Mouse (Mus musculus) testis, adult 2 months (tissue): ENCODE measurements at regions not wholly inside any gene's neighbourhood (a gene's known extent, or its start where the extent isn't known, plus 50 kb on each side); places are given as distances from the start of the nearest gene placed in this dataset.

Experiments
- H3K27ac ChIP-seq: fragments of 200-500 bp; 2 replicates; pipeline ENCODE4 v1.5.1; 2012; ENCODE audit warnings: low read depth, low read length; ENCODE audit not compliant: control insufficient read depth, insufficient read depth
- H3K27me3 ChIP-seq: fragments of 200-500 bp; 2 replicates; pipeline ENCODE4 v1.6.1; 2012; ENCODE audit warnings: mild to moderate bottlenecking, low read length, moderate library complexity; ENCODE audit not compliant: control insufficient read depth, insufficient read depth
- H3K36me3 ChIP-seq: fragments of 200-500 bp; 2 replicates; pipeline ENCODE4 v1.6.1; 2012; ENCODE audit warnings: mild to moderate bottlenecking, low read length; ENCODE audit not compliant: control insufficient read depth, insufficient read depth
- H3K4me1 ChIP-seq: fragments of 200-500 bp; 2 replicates; pipeline ENCODE4 v1.6.1; 2012; ENCODE audit warnings: low read length; ENCODE audit not compliant: control insufficient read depth, insufficient read depth
- H3K4me3 ChIP-seq: fragments of 200-500 bp; 2 replicates; pipeline ENCODE4 v1.5.1; 2012; ENCODE audit warnings: low read depth, mild to moderate bottlenecking, low read length, moderate library complexity, mixed read lengths; ENCODE audit not compliant: control insufficient read depth
- CTCF ChIP-seq: fragments of 200-500 bp; IDR thresholded peaks from 2 replicates; pipeline ENCODE4 v1.5.1; 2012; ENCODE audit warnings: low read depth, mild to moderate bottlenecking, inconsistent platforms, low read length, moderate library complexity; ENCODE audit not compliant: control insufficient read depth, insufficient read depth, insufficient replicate concordance
- POLR2A ChIP-seq: fragments of 200-500 bp; IDR thresholded peaks from 2 replicates; pipeline ENCODE4 v1.6.1; 2012; ENCODE audit warnings: low read depth, mild to moderate bottlenecking, inconsistent platforms, low read length, moderate library complexity; ENCODE audit not compliant: control insufficient read depth

GRCm38 (mm10) chr6:100419782-100420540 is 132.7 kb upstream of the Rybp start:
- Histone ChIP-seq H3K36me3 (no peaks in the 10 kb centered on the region), H3K27ac (no peak overlapping the region), H3K4me1 (no peaks in the 10 kb centered on the region), H3K27me3 (no peaks in the 10 kb centered on the region), H3K4me3 (no peak overlapping the region)
- TF ChIP-seq CTCF (no peak), POLR2A (no peak)

DNA sequence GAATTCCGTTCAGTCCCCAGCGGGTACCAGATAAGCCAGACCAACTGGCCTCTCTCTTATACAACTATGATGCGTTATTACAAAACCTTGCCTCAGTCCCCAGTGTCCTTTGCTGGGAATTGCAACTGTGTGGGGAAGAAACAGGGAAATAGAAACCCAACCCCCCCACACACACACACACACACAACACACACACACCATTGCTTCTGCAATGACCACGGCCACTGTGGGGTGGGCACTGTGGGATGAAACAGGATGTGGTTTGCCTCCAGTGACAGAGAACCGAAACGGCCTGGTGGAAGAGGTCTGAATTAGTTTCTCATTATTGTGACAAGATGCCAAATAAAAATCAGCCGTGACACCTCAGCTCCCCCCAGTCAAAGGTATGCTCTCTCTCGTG is 128.8 kb upstream of the Rybp start:
- H3K36me3 ChIP-seq: no peaks in the 10 kb centered on the region
- H3K4me1 ChIP-seq: no peaks in the 10 kb centered on the region
- no peak overlapping the region for H3K27ac ChIP-seq
- no peaks in the 10 kb centered on the region for H3K27me3 ChIP-seq
- TF ChIP-seq CTCF (no peak), POLR2A (no peak)
- no peak overlapping the region for H3K4me3 ChIP-seq

GRCm38 (mm10) chr6:100415514-100415913 is 128.2 kb upstream of the Rybp start:
- TF ChIP-seq CTCF (no peak), POLR2A (no peak)
- no peak overlapping the region for H3K4me3 ChIP-seq
- H3K27ac ChIP-seq: no peak overlapping the region
- no peaks in the 10 kb centered on the region for H3K36me3 ChIP-seq
- no peaks in the 10 kb centered on the region for H3K27me3 ChIP-seq
- no peaks in the 10 kb centered on the region for H3K4me1 ChIP-seq

GRCm38 (mm10) chr6:100414836-100415235 is 127.6 kb upstream of the Rybp start:
- Histone ChIP-seq H3K36me3 (no peaks in the 10 kb centered on the region), H3K4me1 (no peaks in the 10 kb centered on the region), H3K27me3 (no peaks in the 10 kb centered on the region), H3K27ac (no peak overlapping the region), H3K4me3 (no peak overlapping the region)
- TF ChIP-seq POLR2A (no peak), CTCF (no peak)

DNA sequence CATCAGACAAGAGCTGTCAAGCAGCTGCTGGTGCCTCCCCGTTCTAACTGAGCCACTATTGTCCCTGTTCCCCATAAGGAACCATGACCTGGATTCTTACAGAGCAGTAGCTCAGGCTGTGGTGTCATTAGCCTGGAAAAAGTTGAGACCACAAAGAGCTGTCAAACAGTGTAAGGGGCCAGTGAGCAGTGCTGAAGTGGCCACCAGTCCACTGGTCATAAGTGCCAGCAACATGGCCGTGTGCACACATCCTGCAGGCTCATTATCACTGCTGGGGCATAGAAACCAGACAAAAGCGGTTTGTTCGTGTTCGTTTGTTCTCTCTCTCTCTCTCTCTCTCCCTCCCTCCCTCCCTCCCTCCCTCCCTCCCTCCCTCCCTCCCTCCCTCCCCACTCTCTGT is 125.2 kb upstream of the Rybp start:
- no peak overlapping the region for H3K27ac ChIP-seq
- H3K4me1 ChIP-seq: peaks cover 3% of the 10 kb centered on the region; the same call in 1 of the 2 replicates
- no peaks in the 10 kb centered on the region for H3K27me3 ChIP-seq
- no peak overlapping the region for H3K4me3 ChIP-seq
- H3K36me3 ChIP-seq: no peaks in the 10 kb centered on the region
- TF ChIP-seq CTCF: no peak
- TF ChIP-seq POLR2A: no peak

GRCm38 (mm10) chr6:100411968-100412367 is 124.7 kb upstream of the Rybp start:
- H3K27ac ChIP-seq: no peak overlapping the region
- no peaks in the 10 kb centered on the region for H3K27me3 ChIP-seq
- no peak overlapping the region for H3K4me3 ChIP-seq
- peaks cover 3% of the 10 kb centered on the region; the same call in 1 of the 2 replicates for H3K4me1 ChIP-seq
- TF ChIP-seq CTCF (no peak), POLR2A (no peak)
- no peaks in the 10 kb centered on the region for H3K36me3 ChIP-seq

GRCm38 (mm10) chr6:100410067-100410631 is 122.9 kb upstream of the Rybp start:
- no peaks in the 10 kb centered on the region for H3K36me3 ChIP-seq
- TF ChIP-seq POLR2A (no peak), CTCF (no peak)
- no peak overlapping the region for H3K27ac ChIP-seq
- no peak overlapping the region for H3K4me3 ChIP-seq
- H3K27me3 ChIP-seq: no peaks in the 10 kb centered on the region
- H3K4me1 ChIP-seq: peaks cover 3% of the 10 kb centered on the region; the same call in 1 of the 2 replicates
